Mouse (Mus musculus) kidney, embryonic 14.5 days (tissue): ENCODE data around the gene Gm3106. TPM values are rescaled to one million over a fixed set of nuclear protein-coding genes. Genes with fewer than 3 reads are reported as not detected.
"Not testable (repeated sequence)": the region's sequence is repeated elsewhere in the genome, so short reads cannot be mapped to it uniquely, and the experiment has no call there.

Experiments
- ATAC-seq: fragments of 200-750 bp; cut with Nextera tagmentation; 2 replicates; pipeline ENCODE4 v1.8.0; 2017; ENCODE audit warnings: moderate number of reproducible peaks, mild to moderate bottlenecking, moderate TSS enrichment, moderate library complexity; ENCODE audit not compliant: low FRiP score, low TSS enrichment
- H3K27ac ChIP-seq: fragments of 300-500 bp; sonication (generic); 2 replicates; pipeline ENCODE4 v1.5.1; 2014; ENCODE audit warnings: low read depth, mild to moderate bottlenecking, low read length, moderate library complexity, mixed read lengths
- H3K27me3 ChIP-seq: fragments of 300-500 bp; sonication (generic); 2 replicates; pipeline ENCODE4 v1.6.1; 2014; ENCODE audit warnings: mild to moderate bottlenecking, low read length; ENCODE audit not compliant: control insufficient read depth, insufficient read depth
- H3K36me3 ChIP-seq: fragments of 300-500 bp; sonication (generic); 2 replicates; pipeline ENCODE4 v1.6.1; 2014; ENCODE audit warnings: low read length, mixed read lengths; ENCODE audit not compliant: control insufficient read depth, insufficient read depth
- H3K4me1 ChIP-seq: fragments of 300-500 bp; sonication (generic); 2 replicates; pipeline ENCODE4 v1.6.1; 2014; ENCODE audit warnings: low read length, mixed read lengths; ENCODE audit not compliant: control insufficient read depth, insufficient read depth
- H3K4me2 ChIP-seq: fragments of 300-500 bp; sonication (generic); replicated peaks from 2 replicates; pipeline ENCODE4 v1.6.1; 2014; ENCODE audit warnings: low read depth, mild to moderate bottlenecking, low read length
- H3K4me3 ChIP-seq: fragments of 300-500 bp; sonication (generic); 2 replicates; pipeline ENCODE4 v1.5.1; 2014; ENCODE audit warnings: mild to moderate bottlenecking, low read length
- H3K9ac ChIP-seq: fragments of 300-500 bp; sonication (generic); 2 replicates; pipeline ENCODE4 v1.6.1; 2014; ENCODE audit warnings: low read depth, mild to moderate bottlenecking, low read length, moderate library complexity
- H3K9me3 ChIP-seq: fragments of 300-500 bp; sonication (generic); 2 replicates; pipeline ENCODE4 v1.6.1; 2016; ENCODE audit warnings: low read length; ENCODE audit not compliant: control insufficient read depth
- WGBS: fragments of 180-500 bp; shearing (Covaris S2); extraction: QIAGEN DNeasy Blood & Tissue Kit; methylation state at CpG from one replicate; pipeline ENCODE4 v1.1.7; 2014; 5-methylcytosine and 5-hydroxymethylcytosine counted together
- polyA plus RNA-seq: library from polyadenylated mRNA; unstranded; fragments of >200 nt; fragmentation: Nextera tagmentation; extraction: Ambion mirVana; gene quantifications from 2 replicates; pipeline ENCODE4 v1.2.1, GENCODE M21; 2014

The Gm3106 gene
- polyA plus RNA-seq = not detected in 2 replicates

DNA sequence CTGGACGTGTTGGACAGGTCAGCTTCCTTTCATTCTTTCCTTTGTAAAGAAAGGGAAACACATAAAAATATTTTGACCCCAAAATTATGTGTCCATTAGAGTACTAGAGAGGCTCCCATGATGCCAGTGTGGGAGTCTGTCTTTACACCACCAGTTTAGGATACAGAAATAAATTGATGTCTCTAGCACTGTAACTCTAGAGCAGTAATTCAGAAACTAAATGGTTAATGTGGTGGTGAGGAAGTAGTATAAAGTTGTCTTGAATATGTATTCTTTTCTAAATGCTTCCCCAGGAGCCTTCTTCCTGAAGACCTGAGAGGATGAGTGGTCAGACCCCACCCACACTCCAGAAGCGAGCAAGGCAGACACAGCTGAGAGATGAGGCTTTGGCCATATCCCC is at the start of gene Gm3106:
Gene Gm3106 (plus strand): TSS at position 301 of the 400 bp plus-strand sequence.
- H3K27me3 ChIP-seq, H3K9ac ChIP-seq, H3K9me3 ChIP-seq, H3K27ac ChIP-seq, H3K4me2 ChIP-seq, H3K4me1 ChIP-seq, H3K36me3 ChIP-seq, ATAC-seq, H3K4me3 ChIP-seq: not testable (repeated sequence)
- WGBS = no CpG with 5 or more reads among the region's 2 CpGs

Other genes starting within 250 kb of the Gm3106 start
- not detected in 2 replicates for gene BC061212, start 147.5 kb upstream of the Gm3106 start, polyA plus RNA-seq
- gene Gm6351, start 141.6 kb upstream of the Gm3106 start, polyA plus RNA-seq = not detected in 2 replicates
- not detected in 2 replicates for gene A430089I19Rik, start 88.8 kb downstream of the Gm3106 start, polyA plus RNA-seq
- not detected in 2 replicates for gene Gm6502, start 96.4 kb downstream of the Gm3106 start, polyA plus RNA-seq
- gene AA792892, start 121.7 kb downstream of the Gm3106 start, polyA plus RNA-seq = not detected in 2 replicates
- not detected in 2 replicates for gene Gm7682, start 227.8 kb downstream of the Gm3106 start, polyA plus RNA-seq